Mouse (Mus musculus) lung, postnatal 10 days (tissue): ENCODE measurements at regions not wholly inside any gene's neighbourhood (a gene's known extent, or its start where the extent isn't known, plus 50 kb on each side); places are given as distances from the start of the nearest gene placed in this dataset.

Source experiments
- DNase-seq: peaks from one replicate; pipeline ENCODE4 v3.0.0; 2021

DNA sequence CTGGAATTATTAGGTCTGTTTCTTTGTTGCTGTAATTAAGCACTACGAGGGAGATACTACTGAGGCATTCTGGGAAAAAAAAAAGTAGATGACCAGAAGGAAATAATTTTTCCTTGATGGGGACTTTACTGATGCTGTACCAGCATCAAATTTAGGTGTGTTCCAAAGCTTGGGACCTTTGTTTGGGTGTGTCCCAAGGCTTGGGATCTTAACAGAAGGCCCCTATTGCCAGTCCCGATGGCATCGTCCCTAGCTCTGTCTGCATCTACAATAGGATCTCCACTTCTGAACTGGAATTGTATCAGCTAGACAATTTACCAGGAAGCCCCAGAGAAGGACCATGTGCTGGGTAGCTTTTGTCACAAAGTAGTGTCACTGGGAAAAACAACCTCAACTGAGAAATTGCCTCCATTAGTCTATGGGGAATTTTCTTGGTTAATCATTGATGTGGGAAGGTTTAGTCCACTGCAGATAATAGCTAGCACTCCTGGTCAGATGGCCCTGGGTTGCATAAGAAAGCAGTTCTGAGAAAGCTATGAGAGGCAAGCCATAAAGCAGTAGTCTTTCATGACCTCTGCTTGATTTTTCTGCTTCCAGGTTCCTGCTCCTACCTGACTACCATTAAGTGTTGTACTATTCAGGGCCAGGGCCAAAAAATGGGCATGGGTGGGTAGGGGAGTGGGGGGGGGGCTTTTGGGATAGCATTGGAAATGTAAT is 392.7 kb downstream of the Igsf11 start:
- DNase-seq: no peak

DNA sequence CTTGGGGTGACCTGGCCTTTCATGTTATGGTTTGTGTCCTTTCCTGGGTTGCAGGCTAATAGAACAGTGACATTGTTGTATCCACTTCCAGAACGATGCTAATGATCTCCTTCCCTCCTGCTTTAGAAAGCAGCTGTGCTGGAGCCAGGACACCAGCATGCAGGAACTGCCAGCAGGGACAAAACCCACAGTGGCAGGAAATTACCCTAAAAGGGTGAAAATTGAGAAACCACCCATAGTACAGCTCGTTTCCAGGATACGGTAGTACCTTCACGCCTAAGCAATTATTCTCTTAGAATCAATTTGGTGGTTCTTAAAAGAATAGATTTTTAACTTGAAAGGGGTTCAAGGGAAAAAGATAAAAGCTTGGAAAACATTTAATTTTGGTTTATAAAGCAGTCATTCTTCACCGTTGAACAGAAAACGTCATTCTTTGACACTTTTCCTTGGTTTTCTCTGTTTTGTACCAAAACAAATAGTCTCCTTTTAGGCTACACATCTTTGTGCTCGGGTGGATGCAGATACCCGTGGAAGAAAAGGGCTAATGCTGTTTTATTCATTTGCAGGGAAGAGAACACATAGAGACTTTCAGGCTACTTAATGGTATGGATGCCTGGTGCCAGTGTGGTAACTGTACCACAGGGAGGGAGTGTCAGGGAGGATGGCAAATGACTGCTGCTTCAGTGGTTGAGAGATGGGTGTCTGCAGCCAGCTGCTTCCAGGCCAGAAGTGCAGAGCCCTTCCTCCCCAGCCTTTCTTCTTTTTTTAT is 394.5 kb downstream of the Igsf11 start:
- no peak for DNase-seq

DNA sequence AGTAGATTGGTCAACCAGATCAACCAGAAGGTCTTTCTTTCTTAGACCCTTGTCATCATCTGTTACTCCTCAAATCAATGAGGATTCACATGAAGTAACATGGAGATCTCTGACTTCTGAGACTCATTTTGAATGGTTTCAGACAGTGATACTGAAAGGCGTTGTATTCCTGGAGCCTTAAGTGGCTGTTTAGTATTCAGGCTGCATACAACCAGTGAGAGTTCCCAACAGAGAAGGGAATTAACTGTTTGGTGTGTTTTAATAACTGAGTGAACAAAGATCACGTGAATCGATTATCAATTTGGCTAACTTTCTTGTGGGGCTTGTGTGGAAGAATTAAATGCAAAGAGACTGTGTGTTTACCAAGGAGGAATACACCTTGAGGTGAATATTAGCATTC is 406.4 kb downstream of the Igsf11 start:
- DNase-seq: no peak

DNA sequence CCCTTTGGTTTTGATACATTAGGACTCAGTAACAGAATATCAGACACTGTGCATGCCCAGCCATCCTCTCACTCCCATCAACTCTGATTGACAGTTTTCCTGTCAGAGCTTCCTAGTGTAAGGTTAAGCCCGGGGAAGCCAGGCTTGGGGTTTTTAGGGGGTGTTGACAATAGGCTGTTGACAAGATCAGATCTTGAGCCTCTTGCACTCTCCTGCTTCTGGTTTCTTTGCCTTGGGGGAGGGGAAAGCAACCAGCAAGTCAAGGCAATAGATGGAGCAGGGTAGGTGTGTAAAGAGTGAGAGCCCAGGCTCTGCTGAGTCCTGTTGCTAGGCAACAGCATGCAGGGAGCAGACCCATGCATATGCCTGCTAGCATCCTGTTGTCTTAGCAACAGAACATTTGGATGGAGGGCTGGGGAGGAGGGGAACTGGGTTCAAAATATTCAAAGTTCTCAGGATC is 410.5 kb downstream of the Igsf11 start:
- DNase-seq: no peak

DNA sequence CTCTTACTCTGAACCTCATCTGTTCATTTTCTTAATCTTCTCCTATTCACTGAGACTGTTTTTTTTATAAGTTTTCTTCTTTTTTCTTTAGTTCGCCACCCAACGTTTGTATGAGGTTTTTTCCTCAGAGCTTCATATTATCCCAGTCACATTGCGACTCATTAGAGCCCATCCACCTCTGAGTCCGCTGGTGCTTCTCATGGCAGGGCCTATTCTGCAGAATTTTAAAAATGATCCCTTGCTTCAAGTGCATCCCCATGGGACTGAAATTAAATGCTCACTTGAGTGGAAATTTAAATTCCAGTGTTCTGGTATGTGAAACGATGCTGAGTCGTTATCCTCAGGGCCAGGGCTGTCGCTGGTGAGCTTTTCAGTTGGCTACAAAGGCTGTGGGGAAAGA is 410.9 kb downstream of the Igsf11 start:
- DNase-seq: no peak

DNA sequence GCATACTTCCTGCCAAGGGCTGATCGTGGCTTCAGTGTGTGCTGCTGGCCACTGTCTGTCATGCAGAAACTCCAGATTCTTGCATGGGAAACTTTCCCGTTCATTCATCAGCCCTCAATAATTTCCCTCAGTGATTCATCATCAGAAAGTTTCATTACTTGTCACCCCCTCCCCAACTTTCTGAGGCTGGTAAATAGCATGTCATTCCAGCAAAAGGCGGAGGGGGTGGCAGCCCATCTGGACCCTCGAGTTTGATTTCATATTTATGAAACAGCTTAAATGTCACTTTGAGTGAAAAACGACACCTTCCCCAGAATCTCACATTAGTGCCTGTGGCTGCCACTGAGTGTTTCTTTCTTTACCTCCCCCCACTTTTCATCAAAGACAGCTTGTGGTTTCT is 415.5 kb downstream of the Igsf11 start:
- no peak for DNase-seq

DNA sequence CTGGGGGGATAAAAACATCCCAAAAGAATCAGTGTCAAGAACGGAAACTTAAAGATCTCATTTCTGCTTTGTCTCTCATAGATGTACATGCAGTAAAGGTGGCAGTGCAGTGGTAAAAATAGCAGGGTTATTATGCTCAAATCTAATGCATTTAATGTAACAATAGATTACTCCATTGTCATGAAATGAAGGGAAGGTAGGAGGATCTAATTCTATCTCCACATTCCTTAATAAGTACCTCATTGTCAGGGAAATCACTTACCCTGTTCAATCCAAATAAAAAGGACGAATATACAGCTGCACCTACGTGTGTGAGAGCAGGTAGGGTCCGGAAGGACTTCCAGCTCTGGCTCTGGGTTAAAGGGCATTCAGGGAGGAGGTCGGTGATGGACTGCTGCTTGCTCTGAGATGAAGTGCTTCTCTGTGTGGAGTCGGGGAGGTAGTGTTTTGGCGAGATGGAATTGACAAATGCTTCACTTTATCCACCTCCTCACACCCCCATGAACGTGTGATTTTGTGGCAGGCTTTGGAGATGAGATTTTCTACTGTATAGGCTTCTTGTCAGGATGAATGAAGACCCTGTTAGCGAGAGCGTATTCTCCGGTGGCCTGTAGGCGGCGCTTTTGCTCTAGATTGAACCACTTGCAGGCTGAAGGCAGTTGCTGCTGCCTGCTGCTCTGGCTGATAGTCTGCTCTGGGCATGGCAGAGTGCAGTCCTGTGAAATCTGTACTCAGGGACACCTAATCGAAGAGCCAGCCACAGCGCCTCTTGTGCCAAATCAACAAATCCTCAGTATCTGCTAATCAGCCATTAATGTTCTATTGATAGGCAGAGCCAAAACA is 424.5 kb downstream of the Igsf11 start:
- DNase-seq: peak; percentile 5

DNA sequence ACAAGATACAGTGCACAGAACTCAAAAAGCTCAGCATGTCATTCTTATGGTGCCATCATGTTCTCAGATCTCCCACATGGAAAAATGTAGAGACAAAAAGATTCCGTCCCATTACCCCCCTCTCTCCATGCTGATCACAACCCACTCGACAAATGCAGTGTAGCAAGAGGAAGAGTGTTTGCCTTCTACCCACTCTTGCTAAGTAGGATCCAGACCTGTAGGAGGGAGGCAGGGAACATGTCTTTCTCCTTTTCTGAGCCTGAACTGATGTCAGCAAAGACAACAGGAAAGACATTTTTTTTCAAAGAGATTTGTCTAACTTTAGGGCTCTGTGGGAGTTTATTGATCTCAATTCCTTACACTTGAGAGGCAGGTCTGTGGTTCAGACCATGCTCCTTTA is 433.2 kb downstream of the Igsf11 start:
- no peak for DNase-seq

DNA sequence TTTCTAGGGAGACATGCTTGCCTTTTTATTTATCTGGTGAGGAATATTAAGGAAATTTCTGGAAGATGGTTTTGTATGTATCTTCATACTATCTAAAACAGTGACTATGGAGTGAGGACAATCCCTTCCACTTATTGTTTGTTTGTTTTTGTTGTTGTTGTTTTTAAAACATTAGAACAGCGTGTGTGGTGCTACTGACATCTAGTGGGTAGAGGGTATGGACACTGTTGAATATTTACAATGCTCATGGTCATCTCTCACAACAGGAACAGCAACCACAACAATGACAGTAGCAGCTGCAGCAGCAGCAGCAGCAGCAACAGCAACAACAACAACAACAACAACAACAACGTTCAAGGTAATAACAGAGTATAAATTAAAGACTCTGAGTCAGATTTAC is 471.2 kb downstream of the Igsf11 start:
- DNase-seq: no peak

DNA sequence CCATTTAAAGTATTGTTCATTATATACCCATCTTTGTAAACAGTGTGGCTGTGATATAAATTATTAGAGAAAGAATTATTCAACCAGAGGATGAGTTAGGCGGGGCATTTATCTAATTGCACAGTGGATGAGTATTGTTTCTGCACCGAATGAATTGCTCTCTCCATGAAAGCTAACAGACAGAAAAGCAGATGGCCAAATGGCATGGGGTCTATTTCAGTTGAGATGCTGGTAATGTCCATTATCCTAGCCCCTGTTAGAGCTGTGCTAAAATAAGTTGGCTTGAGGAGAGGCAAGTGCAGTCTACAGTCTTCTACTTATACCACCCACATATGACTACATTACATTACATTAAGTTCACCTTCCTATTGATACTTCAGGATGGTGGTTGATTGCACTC is 475.8 kb downstream of the Igsf11 start:
- DNase-seq: no peak

DNA sequence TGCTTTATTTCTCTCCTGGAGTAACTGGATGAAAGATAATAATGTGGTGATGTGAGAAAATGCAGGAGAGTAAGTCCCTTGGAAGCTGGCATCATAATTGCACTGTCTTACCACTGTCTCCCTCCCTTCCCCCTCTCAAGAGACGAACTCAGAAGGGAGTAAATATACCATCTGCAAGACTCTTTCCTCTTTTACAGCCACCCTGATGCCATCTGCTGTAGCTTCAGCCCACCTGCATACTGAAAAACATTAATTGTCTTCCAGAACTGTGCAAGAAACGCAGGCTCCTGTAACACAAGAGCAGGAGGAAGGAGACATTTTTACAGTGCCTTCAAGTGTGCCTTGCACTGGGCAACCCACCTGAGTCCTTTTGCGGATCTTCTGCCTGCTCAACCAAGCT is 482.1 kb downstream of the Igsf11 start:
- no peak for DNase-seq

DNA sequence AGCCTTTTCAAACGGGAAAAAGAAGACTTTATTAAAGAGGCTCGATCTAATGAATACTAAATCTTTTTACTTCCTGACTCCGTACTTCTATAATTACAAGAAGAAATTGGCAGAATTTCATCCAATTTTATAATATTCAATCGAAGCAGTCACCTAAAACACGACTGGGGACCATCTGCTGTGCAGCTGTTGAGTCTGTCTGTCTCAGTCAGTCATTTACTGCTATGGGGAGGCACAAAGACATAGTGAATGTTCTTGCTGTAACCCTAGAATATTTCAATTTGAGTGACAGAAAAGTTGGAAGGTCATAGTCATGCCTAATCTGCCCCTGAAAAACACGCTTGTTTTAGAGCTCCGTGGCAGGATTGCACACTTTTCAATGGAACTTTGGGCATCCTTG is 487.5 kb downstream of the Igsf11 start:
- DNase-seq: no peak

DNA sequence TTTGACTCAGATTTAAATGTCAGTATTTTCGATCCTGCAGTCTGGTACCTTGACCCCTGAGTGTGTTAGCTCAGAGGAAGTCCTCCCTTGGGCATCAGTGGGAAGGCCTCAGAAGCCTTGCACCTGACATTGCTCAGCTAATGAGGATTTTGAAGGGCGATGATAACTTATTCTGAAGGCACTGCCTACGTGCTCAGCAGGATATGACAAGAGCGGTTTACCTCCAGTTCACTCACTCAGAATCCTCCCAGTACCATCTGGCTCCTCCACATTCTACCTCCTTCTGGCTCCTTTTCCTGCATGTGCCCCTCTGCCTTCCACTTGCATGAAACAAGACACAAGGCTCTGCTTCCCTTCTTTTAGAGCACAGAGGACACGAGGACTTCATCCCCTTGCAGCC is 497.5 kb downstream of the Igsf11 start:
- no peak for DNase-seq

DNA sequence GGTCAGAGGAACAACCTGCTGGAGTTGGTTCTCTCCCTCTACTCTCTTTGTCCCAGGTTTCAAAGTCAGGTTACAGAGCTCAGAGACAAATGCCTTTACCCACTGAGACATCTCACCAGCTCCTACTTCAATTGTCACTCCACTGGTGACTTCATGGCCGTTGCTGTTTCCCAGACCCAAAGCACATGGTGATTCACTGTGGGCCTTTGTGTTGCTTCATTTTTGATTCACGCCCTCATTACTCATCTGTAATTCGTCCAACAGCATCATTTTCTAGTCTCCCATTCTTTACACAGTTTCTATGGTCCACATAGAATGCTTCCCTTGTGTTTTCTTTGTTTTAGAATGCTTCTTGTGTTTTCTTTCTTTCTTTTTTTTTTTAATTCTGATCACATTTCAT is 498.2 kb downstream of the Igsf11 start:
- DNase-seq: no peak

DNA sequence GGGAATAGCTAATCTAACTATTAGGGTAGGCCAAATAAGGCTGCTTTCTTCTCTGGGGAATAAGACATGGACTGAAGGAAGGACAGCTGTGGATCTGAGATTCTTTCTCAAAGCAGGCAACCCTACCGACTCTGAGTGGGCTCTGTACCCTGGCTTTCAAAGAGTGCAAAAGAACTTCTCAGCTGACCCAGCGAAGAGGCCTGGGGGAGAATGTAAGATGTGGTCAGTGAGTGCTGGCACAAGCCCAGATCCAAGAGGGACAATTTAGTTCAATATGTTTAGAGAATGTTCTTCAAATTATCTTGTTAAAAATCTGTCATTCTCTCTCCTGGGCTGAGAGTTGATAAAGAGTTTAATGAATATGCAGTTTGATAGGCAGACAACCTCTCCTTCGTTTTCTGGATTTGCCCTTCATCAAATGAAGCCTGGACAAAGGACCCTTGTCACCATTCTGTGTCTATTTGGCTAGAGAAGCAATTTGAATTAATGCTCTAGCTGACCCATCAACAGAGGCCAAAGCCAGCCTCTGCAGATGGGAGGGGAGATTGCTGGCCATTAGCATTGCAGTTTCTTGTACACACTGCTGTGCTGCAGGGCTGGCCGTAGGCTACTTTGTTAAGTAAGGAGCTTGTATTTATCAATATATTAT is 509.8 kb downstream of the Igsf11 start:
- no peak for DNase-seq

DNA sequence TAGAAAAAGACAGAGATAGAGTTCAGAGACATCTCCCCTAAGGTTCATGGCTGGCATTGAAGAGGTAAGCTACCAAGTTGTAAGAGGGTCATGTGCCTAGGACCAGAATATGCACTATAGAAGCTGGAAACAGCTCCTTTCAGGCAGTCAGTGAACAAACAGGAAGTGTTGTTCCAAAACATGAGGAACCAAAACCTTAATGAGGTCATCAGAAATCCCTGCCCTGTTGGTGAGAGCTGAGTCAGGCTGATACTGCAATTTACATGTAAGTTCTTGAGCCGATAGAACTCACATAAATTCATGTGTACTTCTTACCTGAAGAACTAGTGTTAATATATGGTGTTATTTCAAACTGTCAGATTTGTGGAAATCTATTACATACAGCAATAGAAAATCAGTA is 539.1 kb downstream of the Igsf11 start:
- DNase-seq: no peak

DNA sequence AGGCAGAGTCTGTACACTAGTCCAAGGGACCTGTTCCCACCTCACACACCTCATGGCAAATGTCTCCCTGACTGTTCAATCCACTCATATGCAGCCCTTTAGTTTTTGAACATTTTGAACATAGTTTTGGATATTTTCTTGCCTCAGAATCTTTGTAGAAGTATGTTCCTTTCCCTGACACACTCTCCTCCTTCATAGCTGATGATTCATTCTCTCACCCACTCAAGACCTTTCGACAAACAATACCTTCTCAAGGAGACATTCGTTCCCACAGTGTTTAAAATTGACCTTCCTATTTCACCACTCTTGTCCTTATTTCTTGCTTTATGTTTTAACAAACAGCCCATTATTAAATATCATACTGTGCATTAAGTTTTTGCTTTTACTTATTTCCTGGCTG is 538.4 kb upstream of the Lsamp start:
- no peak for DNase-seq

DNA sequence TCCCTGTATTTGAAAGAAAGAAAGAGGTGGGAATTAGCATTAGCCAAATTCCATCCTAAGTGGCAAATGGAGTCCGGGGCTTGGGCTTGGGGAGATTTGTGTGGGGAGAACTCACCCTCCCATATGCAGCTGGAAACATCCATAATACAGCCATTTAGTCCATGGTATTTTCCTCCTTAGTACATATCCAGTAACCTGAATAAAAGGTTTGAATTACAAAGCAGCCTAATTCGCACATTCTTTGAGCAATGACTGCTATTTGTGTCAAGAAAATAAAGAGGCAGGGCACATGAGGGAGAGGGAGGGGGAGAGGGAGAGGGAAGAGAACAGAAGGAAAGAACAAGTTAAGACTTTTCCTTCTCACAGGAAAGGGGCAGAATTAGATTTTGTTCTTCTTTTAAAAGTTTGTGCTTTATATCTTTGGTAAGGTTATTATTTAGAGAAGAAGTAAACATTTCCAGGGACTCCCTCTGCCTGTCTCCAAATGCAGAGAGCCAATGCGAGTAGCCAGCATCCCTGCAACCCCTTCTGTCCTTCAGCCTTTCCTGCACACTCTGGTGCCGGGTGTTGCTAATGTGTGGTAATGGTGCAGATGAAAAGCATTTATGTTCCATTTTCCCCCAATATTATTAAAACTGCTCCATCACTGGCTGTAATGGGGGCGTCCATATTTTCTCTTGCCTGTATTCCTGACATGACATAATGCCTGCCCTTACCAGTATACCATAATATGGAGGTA is 530.6 kb upstream of the Lsamp start:
- no peak for DNase-seq
